Mouse (Mus musculus) embryonic facial prominence, embryonic 10.5 days (tissue): ENCODE results near the gene Adad2. TPM values are rescaled to one million over a fixed set of nuclear protein-coding genes. Genes with fewer than 3 reads are reported as not detected.

Experiments used
- DNase-seq: peaks from one replicate; pipeline ENCODE4 v3.0.0-alpha.2; 2017; ENCODE audit warnings: low spot score
- H3K27ac ChIP-seq: fragments of 300-500 bp; sonication (generic); replicated peaks from 2 replicates; pipeline ENCODE4 v1.5.1; 2016; ENCODE audit warnings: mild to moderate bottlenecking
- H3K27me3 ChIP-seq: fragments of 300-500 bp; sonication (generic); replicated peaks from 2 replicates; pipeline ENCODE4 v1.6.1; 2016; ENCODE audit warnings: low read depth, mild to moderate bottlenecking; ENCODE audit not compliant: poor library complexity, severe bottlenecking
- H3K36me3 ChIP-seq: fragments of 300-500 bp; sonication (generic); replicated peaks from 2 replicates; pipeline ENCODE4 v1.6.1; 2016; ENCODE audit warnings: mild to moderate bottlenecking, moderate library complexity
- H3K4me1 ChIP-seq: fragments of 300-500 bp; sonication (generic); 2 replicates; pipeline ENCODE4 v1.6.1; 2016
- H3K4me3 ChIP-seq: fragments of 300-500 bp; sonication (generic); 2 replicates; pipeline ENCODE4 v1.5.1; 2016; ENCODE audit warnings: mild to moderate bottlenecking, moderate library complexity
- H3K9me3 ChIP-seq: fragments of 300-500 bp; sonication (generic); 2 replicates; pipeline ENCODE4 v1.6.1; 2016; ENCODE audit warnings: mild to moderate bottlenecking
- WGBS: fragments of 180-500 bp; shearing (Covaris S2); methylation state at CpG from one replicate; pipeline ENCODE4 v1.1.7; 2016; 5-methylcytosine and 5-hydroxymethylcytosine counted together
- polyA plus RNA-seq: library from polyadenylated mRNA; unstranded; fragments of >200 nt; fragmentation: Nextera tagmentation; extraction: Ambion mirVana; gene quantifications from 2 replicates; pipeline ENCODE4 v1.2.1, GENCODE M21; 2016

Adad2 gene
- polyA plus RNA-seq, 1 experiment from 2014 or later, result 0.27 TPM

DNA sequence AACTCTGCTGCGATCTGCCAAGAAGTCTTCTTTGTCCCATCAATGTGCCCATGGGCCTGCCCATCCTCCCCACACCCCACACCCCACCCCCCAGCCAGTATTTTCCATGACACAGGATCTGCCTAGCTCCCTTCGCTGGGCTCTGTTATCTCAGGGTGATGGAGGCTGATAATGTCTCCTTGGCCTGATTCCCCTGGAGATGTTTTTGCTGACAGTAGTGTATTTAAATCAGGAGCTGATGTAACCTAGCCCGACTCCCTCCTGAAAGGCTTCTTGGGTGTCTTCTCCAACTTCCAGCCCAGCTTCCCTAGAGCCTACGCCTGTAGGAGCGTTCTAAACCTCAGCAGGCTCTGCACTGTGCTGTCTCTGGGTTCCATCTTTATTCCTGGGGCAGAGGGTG, 6.3 kb downstream of the Adad2 start:
- H3K9me3 ChIP-seq, result no peaks in the 10 kb centered on the region
- no peaks in the 10 kb centered on the region for H3K36me3 ChIP-seq
- peaks cover 23% of the 10 kb centered on the region for H3K27me3 ChIP-seq
- no peak overlapping the region for H3K4me3 ChIP-seq
- peaks cover 47% of the 10 kb centered on the region for H3K4me1 ChIP-seq
- no peak overlapping the region for H3K27ac ChIP-seq
- 72% methylated on average over 5 of the region's 5 CpGs for WGBS
- no peak for DNase-seq

DNA sequence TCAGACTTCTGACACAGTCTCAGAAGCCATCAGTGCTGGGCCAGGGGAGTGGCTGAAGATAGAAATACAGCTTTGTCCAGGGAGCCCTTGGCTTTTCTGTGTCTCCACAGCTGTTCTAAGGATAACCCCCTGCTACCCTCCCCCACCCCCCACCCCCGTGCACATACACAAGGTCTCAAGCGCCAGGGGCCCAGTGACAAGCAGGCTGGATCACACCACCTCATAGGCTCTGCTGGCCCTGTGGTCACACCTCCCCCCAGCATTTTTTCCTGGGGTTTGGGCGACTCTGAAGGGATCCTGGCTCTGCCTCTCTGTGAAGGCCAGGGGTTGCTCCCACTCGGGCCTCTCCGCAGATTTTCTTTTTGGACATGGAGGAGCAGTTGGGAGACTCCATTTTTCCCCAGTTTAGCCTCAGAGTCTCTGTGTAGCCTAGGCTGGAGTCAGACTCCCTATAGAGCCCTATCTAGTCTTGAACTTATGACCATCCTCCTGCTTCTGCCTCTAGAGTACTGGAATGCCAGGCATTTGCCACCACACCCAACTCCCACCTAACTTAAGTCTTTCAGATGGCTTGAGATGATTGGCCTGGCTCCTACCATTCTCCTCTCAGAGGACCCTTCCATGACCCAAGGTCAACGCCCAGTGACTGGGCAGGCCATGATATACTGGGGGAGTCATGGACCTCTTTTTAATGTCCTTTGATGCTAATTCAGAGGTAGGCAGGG, 7.7 kb downstream of the Adad2 start:
- Histone ChIP-seq H3K4me1 (peaks cover 39% of the 10 kb centered on the region), H3K9me3 (no peaks in the 10 kb centered on the region), H3K27me3 (peaks cover 17% of the 10 kb centered on the region), H3K4me3 (no peak overlapping the region), H3K36me3 (no peaks in the 10 kb centered on the region), H3K27ac (no peak overlapping the region)
- WGBS, result 74% methylated on average over 6 of the region's 6 CpGs
- no peak for DNase-seq

DNA sequence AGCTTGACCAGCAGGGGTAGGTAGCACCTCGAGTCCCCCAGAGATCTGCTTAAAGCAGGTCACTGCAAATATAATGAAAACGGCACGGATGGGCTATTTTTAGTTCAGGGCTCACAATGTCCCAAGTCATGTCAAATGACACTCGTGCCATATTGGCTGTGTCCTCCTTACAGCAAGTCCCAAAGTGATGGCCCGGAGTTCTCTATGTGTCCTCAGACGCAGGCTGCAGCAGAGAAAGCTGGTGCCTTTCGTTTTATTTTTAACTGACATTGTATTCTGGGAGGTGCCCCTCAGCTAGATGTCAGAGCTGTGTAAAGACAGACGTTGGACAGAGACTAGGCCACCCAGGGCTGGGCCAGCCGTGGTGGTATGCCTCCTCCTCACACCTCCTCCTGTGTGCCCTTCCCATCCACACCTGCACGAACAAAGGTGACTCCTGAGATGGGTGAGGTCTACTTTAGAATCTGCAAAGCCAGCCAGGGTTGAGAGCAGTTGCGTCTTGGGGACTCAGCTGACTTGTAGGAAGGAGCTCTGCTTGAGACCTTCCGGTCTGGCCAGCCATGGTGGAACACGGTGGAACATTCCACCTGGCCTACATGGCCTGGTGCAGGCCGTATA, 8.4 kb downstream of the Adad2 start:
- H3K4me1 ChIP-seq, result peaks cover 39% of the 10 kb centered on the region

DNA sequence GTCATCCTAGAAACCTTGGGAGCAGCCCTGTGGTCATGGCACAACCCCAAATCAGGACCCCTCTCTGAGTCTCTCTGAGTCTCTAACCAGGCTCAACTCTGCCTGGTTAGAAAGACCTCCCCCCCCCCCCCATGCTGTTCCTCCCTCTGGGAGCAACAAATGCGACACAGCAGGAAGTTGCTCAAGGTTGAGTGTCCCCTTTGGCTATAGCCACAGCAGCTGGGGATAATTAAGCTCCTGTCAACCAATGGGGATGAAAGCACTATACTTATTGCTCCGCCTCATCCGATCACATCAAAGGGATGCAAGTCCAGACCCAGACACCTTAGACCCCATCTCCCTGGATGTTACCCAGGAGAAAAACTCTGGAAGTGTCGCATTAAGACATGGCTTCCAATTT, 10.0 kb downstream of the Adad2 start:
- H3K4me3 ChIP-seq, result no peak overlapping the region
- H3K4me1 ChIP-seq, result peaks cover 42% of the 10 kb centered on the region
- peak; percentile 41 for DNase-seq
- H3K9me3 ChIP-seq, result no peaks in the 10 kb centered on the region
- 46% methylated on average over 4 of the region's 4 CpGs for WGBS
- no peak overlapping the region for H3K27ac ChIP-seq
- peaks cover 11% of the 10 kb centered on the region; the same call in 1 of the 2 replicates for H3K27me3 ChIP-seq
- no peaks in the 10 kb centered on the region for H3K36me3 ChIP-seq

More for the DNA sequence above, 8.4 kb downstream of the Adad2 start:
- Histone ChIP-seq H3K27ac (no peak overlapping the region), H3K4me3 (no peak overlapping the region), H3K36me3 (no peaks in the 10 kb centered on the region), H3K27me3 (peaks cover 17% of the 10 kb centered on the region), H3K9me3 (no peaks in the 10 kb centered on the region)
- WGBS, result 90% methylated on average over 14 of the region's 14 CpGs
- DNase-seq, result no peak

DNA sequence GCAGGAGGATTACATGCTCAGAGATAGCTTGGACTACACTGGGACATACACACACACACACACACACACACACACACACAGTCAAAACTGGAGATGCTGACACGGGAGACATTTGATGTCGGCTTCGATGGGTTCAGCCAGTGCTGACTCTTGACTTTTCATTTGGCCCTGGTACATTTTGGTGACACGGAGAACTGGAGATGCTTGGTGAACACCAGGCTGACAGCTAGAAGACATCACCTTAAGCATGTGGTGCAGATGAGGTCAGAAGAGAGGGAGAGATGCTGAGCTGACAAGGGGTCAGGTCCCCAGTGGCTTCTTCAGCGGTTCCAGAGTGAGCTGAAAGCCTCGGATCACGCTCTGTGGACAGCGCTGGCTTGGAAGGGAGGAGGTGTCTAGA, 10.5 kb downstream of the Adad2 start:
- H3K4me1 ChIP-seq, result peaks cover 47% of the 10 kb centered on the region
- WGBS, result 85% methylated on average over 8 of the region's 8 CpGs
- peaks cover 11% of the 10 kb centered on the region; the same call in 1 of the 2 replicates for H3K27me3 ChIP-seq

DNA sequence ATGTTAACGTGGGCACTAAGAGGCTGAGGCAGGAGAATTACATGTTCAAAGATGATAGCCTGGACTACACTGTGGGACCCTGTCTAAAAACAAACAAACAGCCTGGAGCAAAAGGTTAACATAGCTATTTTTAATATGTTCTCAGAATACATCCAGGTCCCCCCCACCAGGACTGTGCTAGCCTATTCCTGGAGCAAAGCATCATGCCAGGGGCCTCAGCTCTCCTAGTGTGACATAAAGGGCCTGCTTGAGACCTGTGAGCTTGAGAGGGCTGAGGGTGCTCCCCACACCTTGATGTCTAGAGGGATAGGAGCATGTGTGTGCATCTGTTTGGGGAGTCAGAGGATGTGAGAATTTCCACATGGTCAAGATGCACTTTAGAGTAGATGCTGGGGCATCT, 11.2 kb downstream of the Adad2 start:
- WGBS, result 88% methylated on average over 1 of the region's 1 CpGs
- no peaks in the 10 kb centered on the region for H3K36me3 ChIP-seq

More for the DNA sequence above, 10.5 kb downstream of the Adad2 start:
- no peaks in the 10 kb centered on the region for H3K36me3 ChIP-seq
- no peaks in the 10 kb centered on the region for H3K9me3 ChIP-seq
- H3K4me3 ChIP-seq, result no peak overlapping the region
- no peak overlapping the region for H3K27ac ChIP-seq
- no peak for DNase-seq

DNA sequence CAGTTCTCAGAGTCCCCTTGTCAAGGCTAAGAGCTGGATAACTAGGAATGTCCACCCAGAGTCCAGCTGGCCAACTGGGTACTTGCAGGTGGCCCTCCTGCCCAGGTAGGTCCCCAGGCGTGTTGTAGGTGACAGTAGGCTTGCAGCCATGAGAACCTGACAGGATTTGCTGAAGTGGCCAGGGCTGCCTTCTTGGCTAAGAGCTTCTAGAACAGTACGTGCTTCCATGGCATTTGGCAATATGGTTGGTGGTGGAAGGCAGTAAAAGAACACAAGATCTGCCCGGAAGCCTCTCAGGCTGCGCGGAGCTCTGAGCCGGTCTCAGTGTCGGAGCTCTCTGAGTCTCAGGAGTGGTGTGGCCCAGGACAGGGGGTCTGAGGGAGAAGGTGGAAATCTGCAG, 12.4 kb downstream of the Adad2 start:
- WGBS, result 89% methylated on average over 7 of the region's 7 CpGs

More for the DNA sequence above, 11.2 kb downstream of the Adad2 start:
- Histone ChIP-seq H3K4me1 (peaks cover 50% of the 10 kb centered on the region), H3K27ac (no peak overlapping the region), H3K27me3 (peaks cover 11% of the 10 kb centered on the region; the same call in 1 of the 2 replicates), H3K9me3 (no peaks in the 10 kb centered on the region), H3K4me3 (no peak overlapping the region)
- no peak for DNase-seq

DNA sequence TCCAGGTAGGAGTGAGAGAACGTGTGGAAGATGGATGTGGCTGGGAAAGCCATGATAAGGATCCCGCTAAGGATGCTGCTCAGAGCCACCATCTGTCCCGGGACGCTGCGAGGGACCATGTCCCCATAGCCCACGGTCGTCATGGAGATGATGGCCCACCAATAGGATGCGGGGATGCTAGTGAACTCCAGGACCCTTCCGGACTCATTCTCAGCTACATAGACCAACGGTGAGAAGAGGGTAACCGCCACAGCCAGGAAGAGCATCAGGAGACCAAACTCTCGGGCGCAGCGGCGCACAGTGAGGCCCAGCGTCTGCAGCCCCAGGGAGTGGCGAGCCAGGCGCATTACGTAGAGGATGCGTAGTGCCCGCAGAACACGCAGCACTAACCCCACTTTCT, 13.2 kb downstream of the Adad2 start:
- peaks cover 20% of the 10 kb centered on the region; the same call in 1 of the 2 replicates for H3K27me3 ChIP-seq
- H3K4me3 ChIP-seq, result no peak overlapping the region
- no peak overlapping the region; the same call in none of the 2 replicates for H3K27ac ChIP-seq
- peaks cover 54% of the 10 kb centered on the region for H3K4me1 ChIP-seq
- no peaks in the 10 kb centered on the region for H3K9me3 ChIP-seq
- no peaks in the 10 kb centered on the region for H3K36me3 ChIP-seq
- WGBS, result 82% methylated on average over 22 of the region's 22 CpGs
- DNase-seq, result no peak

More for the DNA sequence above, 12.4 kb downstream of the Adad2 start:
- H3K27ac ChIP-seq, result no peak overlapping the region
- H3K9me3 ChIP-seq, result no peaks in the 10 kb centered on the region
- no peaks in the 10 kb centered on the region for H3K36me3 ChIP-seq
- no peak for DNase-seq
- H3K27me3 ChIP-seq, result peaks cover 20% of the 10 kb centered on the region; the same call in 1 of the 2 replicates
- no peak overlapping the region for H3K4me3 ChIP-seq
- peaks cover 54% of the 10 kb centered on the region for H3K4me1 ChIP-seq

DNA sequence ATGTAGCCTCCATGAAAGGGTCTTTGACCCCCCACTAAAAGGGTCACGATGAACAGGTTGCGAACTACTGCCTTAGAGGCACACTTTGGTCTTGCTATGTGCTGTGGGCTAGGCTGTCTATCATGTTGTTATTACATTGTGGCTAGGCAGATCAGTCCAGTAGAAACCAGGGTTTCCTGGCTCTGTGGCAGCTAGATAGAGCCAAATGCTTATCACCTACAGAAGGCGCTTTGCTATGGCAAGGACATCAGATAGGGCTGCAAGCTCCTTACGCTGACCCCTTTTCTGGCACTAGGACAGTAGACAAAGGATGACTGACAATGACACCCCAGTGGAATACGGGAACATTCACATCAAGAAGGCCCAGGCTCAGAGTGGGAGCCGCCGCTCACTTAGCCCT, 14.7 kb downstream of the Adad2 start:
- no peaks in the 10 kb centered on the region for H3K36me3 ChIP-seq
- H3K27ac ChIP-seq, result peak overlapping the region; percentile 80
- no peak for DNase-seq
- no peak overlapping the region for H3K4me3 ChIP-seq
- H3K4me1 ChIP-seq, result peaks cover 65% of the 10 kb centered on the region
- H3K27me3 ChIP-seq, result peaks cover 33% of the 10 kb centered on the region
- 79% methylated on average over 7 of the region's 7 CpGs for WGBS
- H3K9me3 ChIP-seq, result no peaks in the 10 kb centered on the region

DNA sequence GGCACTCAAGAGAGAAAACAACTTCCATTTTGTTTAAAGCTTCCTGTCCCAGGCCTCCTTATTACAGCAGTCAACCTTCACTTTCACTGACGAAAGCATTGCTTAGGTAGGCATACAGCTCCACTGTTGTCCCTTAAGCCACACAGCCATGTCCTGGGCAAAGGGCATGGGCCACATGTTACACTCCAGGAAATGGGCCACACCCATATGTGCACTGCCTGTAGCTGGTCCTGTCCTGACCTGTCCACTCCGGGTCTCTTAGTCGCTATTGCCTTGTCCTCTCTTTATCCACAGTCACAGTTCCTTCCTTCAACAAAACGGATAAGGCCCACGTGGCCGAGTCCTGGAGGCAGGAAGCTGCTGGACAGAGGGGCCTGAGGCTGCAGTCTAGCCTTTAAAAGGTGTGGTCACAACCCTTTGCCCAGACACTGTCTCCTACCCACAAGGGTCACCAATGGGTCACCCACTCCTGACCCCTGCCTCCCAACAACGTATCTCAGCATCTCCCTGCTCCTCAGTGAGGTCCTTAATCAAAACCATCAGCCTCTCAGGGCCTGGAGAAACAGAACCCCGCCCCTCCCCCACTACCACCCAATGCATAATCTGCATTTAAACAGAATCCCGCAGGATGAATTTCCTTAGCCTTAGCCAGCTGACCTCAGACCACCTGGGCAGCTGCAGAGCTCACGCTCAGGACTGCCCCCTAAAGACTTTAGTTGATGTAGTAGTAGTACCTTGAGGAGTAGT, 15.2 kb downstream of the Adad2 start:
- Histone ChIP-seq H3K36me3 (no peaks in the 10 kb centered on the region), H3K4me1 (peaks cover 65% of the 10 kb centered on the region), H3K27me3 (peaks cover 39% of the 10 kb centered on the region), H3K4me3 (no peak overlapping the region), H3K9me3 (no peaks in the 10 kb centered on the region), H3K27ac (peak overlapping the region; percentile 80)
- 25% methylated on average over 10 of the region's 10 CpGs for WGBS
- DNase-seq, result peak; percentile 80

DNA sequence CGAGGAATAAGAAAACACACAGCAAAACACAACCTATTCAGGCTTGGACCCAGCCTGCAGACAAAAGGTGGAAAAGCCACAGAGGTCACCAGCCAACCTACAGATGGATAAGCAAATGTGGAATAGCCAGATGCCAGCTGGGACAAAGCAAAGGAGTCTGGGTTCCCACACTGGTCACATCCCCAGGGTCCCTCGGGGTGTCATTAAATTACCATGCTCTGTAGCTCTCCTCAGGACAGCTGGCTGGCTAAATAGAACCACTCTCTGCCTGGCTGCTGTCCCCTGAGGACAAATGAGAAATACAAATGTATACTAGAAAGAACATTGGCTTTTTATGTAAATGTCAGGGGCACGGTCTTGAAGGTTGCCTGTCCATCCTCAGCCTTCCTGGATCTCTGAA, 18.3 kb downstream of the Adad2 start:
- Histone ChIP-seq H3K4me3 (no peak overlapping the region), H3K36me3 (no peaks in the 10 kb centered on the region), H3K9me3 (no peaks in the 10 kb centered on the region), H3K27ac (peak overlapping the region; percentile 30; the same call in 1 of the 2 replicates), H3K4me1 (peaks cover 83% of the 10 kb centered on the region), H3K27me3 (peaks cover 61% of the 10 kb centered on the region)
- 38% methylated on average over 3 of the region's 3 CpGs for WGBS
- no peak for DNase-seq

DNA sequence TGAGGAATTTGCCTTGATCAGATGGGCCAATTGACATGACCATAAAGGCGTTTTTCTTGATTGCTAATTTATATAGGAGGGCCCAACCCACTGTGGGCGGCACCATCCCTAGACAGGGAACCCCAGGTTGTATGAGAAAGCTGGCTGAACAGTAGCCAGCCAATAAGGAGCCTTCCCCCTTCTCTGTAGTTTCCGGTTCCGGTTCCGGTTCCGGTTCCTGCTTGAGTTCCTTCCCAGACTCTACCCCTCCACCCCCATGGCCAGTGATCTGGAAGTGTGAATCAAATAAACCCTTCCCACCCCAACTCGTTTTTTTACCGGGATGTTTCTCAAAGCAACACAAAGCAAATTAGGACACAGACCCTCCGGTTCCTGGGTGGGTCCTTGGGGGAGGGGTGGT, 19.7 kb downstream of the Adad2 start:
- Histone ChIP-seq H3K4me1 (peaks cover 90% of the 10 kb centered on the region), H3K27me3 (peaks cover 73% of the 10 kb centered on the region), H3K36me3 (no peaks in the 10 kb centered on the region), H3K27ac (0 out of 2 replicates have a peak overlapping the region, but pooled peaks have one; percentile 36), H3K4me3 (no peak overlapping the region), H3K9me3 (no peaks in the 10 kb centered on the region)
- 88% methylated on average over 9 of the region's 9 CpGs for WGBS
- DNase-seq, result no peak
